Mouse (Mus musculus): ENCODE results near the gene Tmem131.

The Tmem131 gene

DNA sequence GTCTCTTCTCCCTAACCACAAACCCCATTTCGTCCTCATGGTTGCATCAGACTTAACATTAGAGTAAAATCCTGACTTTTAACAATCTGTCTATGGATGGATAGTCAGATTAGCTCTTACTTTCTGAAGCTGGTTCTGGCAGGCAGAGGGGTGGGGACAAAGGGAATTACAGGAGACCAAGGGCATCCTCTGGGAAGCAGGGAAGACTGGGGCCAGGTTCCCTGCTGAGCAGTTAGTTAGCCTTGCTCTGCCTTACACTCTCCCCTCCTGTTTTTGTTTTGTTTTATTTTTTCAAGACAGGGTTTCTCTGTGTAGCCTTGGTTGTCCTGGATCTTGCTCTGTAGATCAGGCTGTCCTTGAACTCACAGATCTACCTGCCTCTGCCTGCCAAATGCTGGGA, 173.5 kb downstream of the Tmem131 start:
- DNase-seq = no peak

- DNase-seq = no peak
Observed at GRCm38 (mm10) chr1:36768786-36769185, 174.7 kb downstream of the Tmem131 start.

GRCm38 (mm10) chr1:36767321-36767720, 176.1 kb downstream of the Tmem131 start:
- no peak for DNase-seq

GRCm38 (mm10) chr1:36766431-36767205, 176.8 kb downstream of the Tmem131 start:
- DNase-seq = no peak

DNA sequence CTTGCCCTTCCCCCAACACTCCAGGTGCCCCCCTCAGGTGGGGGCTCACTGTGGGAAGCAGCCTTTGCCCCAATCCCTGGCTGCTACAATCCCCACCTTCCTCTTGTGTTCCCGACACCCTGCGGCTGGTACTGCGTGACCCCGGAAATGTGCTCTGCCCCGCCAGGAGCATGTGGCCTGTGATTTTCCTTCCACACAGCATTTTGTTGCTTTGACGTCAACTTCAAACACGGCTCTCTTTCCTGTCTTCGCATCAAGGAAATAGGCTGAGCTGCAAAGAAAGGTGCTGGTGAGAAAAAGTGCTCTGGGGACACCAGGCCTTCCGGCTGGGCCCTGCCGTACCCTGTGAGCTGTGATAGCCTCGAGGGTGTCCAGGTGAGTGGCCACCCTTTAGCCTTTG, 181.9 kb downstream of the Tmem131 start, which contains the start of gene Zap70:
TSS of gene Zap70 (plus strand) at position 231 of the 400 bp plus-strand sequence.
- DNase-seq = peak; percentile 87

GRCm38 (mm10) chr1:36761061-36761460, 182.4 kb downstream of the Tmem131 start:
- peak; percentile 49 for DNase-seq

- DNase-seq = peak; percentile 53
Observed at GRCm38 (mm10) chr1:36760401-36760800, 183.1 kb downstream of the Tmem131 start.

- DNase-seq = no peak
Observed at GRCm38 (mm10) chr1:36759076-36759475, 184.4 kb downstream of the Tmem131 start.

DNA sequence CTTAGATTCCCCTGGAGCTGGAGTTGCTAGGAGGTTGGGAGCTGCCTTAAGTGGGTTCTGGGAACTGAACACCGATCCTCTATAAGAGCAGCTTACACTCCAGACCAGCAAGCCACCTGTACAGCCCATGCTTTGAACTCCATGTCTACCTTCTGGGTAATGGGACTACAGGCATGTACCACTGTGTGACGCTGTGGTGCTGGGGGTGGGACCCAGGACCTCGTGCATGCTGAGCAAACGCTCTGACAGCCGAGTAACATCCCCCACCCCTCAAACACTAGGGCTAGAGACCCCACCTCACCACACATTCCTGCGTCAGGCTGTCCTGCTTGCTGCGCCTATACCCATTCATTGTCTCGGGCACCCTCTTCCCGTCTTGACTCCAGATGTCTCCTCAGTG, 184.9 kb downstream of the Tmem131 start:
- DNase-seq = peak; percentile 64

- peak; percentile 88 for DNase-seq
Observed at GRCm38 (mm10) chr1:36753932-36754675, 189.4 kb downstream of the Tmem131 start.

DNA sequence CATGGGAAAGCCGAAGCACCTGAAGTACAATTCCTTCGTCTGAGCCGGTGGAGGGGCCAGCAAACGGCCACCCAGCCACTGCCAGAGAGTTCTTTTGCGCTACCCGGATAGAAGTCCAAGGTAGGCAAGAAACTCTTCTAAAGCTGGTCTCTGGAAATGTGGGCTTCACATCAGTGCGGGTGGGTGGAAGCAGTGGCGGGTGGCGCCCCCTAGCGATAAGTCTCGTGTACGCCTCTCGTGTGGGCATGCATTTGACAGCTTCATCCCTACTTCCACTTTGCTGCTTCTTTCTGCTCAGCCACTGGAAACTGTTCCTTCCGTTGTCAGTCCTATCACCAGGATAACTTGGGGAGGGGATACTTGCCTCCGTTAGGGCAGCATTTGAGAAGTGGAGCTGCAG, 197.0 kb downstream of the Tmem131 start:
- DNase-seq = peak; percentile 74

- DNase-seq = peak; percentile 61
Observed at GRCm38 (mm10) chr1:36745661-36746060, 197.8 kb downstream of the Tmem131 start.

DNA sequence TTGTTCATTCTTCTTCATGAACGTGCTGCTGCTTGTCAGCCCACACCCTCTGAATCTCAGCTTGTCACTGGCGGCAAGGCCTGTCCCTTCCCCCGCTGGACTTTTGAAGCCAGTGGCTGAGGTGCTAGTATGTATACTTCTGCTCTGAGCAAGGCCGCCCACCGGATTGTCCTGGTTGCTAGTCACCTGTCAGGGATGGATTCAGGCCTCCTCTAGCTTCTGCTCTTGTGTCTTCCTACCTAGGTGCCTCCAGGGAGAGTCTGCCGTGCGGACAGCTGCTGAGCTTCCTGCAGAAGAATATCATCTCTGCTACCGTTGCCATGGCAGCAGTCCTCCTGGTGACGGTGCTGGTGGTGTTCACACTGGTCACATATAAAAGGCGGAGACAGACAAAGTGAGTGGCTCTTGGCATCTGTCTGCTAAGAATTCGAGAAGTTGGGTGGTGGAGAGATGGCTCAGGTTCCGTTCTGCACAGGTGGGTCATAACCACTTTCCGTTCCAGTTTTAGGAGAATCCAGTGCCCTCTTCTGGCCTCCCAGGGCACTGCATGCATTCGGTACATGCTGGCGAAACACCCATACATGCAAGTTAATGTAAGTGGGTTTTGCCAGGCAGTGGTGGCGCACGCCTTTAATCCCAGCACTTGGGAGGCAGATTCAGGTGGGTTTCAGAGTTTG, 199.1 kb downstream of the Tmem131 start:
- peak; percentile 87 for DNase-seq

DNA sequence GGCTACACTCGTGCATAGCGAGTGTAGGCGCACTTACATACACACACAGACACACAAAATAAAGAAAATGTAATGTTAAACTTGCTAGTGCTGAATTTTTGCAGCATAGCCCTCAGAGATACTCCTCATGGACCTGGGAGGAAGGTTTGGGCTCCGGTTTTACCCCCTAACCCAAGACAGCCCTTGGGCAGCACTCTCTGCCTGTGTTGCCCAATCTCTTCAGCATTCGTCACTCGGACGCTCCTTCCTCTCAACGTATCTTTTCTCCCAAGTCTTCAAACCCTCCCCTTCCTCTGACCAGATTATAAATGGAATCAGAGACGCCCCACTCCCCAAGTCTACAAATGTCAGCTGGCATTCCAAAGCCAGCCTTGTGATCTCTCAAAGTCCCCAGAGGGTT, 200.4 kb downstream of the Tmem131 start:
- peak; percentile 60 for DNase-seq

Measured in heart, adult 11 months (tissue).